Mouse (Mus musculus) stomach, postnatal 0 days (tissue): Measurements from ENCODE around the gene Sdf4.

Experiments used
- CTCF ChIP-seq: IDR thresholded peaks from 2 replicates; pipeline ENCODE4 v1.5.1; 2016; ENCODE audit warnings: antibody characterized with exemption, low read depth, mild to moderate bottlenecking, moderate library complexity
- EP300 ChIP-seq: optimal IDR thresholded peaks from 2 replicates; pipeline ENCODE3; 2016; ENCODE audit warnings: antibody characterized with exemption

GRCm38 (mm10) chr4:156023520-156023919, 30.8 kb downstream of the Sdf4 start:
- no peak for TF ChIP-seq CTCF
- no peak for TF ChIP-seq EP300
